Mouse (Mus musculus): Measurements from ENCODE around the gene Eml6.

DNA sequence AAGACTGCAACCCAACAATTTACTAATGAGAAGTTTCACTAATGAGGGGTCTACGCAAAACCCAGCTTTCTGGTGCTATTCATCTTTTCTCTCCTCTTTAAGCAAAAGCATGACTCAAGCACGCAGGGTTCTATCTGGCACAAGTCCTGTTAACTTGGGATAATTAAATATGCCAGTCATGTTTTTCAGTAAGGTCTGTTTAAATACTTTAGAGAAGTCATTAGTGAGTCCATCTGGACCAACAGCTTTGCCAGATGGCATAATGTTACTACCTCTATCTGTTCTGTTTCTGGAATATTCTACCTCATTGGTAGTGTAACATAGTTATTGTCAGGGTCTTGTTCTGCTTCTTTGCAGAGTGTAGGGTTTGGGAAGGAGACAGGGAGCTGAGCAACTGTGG, 101.5 kb downstream of the Eml6 start:
- TF ChIP-seq CTCF (IDR thresholded peaks at IDR 0.05; ENCODE audit: low read depth, low read length): no peak
- TF ChIP-seq POLR2A (IDR thresholded peaks at IDR 0.05; ENCODE audit: insufficient read depth, low read length): no peak

All from ES-Bruce4 (cell line).